Mouse (Mus musculus): ENCODE measurements around the gene Chat. TPM values are rescaled to one million over a fixed set of nuclear protein-coding genes. Genes with fewer than 3 reads are reported as not detected.

Chat gene
- polyA plus RNA-seq, 1 experiment from 2014 or later, result 0.89 TPM

GRCm38 (mm10) chr14:32492521-32492920 lies 26.7 kb upstream of the Chat start:
- peak overlapping the region; percentile 49 for H3K4me2 ChIP-seq (replicated peaks)
- peaks cover 4% of the 10 kb centered on the region for H3K27me3 ChIP-seq (replicated peaks)
- no peaks in the 10 kb centered on the region for H3K36me3 ChIP-seq
- no peak overlapping the region for H3K9ac ChIP-seq
- no peak overlapping the region for H3K27ac ChIP-seq
- no peaks in the 10 kb centered on the region for H3K4me1 ChIP-seq (replicated peaks)
- ATAC-seq, result peak; percentile 65
- WGBS, result 13% methylated on average over 13 of the region's 13 CpGs
- H3K9me3 ChIP-seq, result no peaks in the 10 kb centered on the region
- H3K4me3 ChIP-seq (replicated peaks), result peak overlapping the region; percentile 9; the same call in 1 of the 2 replicates

- ATAC-seq, result no peak
- H3K4me3 ChIP-seq (replicated peaks), result no peak overlapping the region
- no peak overlapping the region for H3K4me2 ChIP-seq (replicated peaks)
- H3K36me3 ChIP-seq, result no peaks in the 10 kb centered on the region
- no peaks in the 10 kb centered on the region; the same call in 1 of the 2 replicates for H3K27me3 ChIP-seq (replicated peaks)
- H3K27ac ChIP-seq, result no peak overlapping the region
- H3K9ac ChIP-seq, result no peak overlapping the region
- H3K4me1 ChIP-seq (replicated peaks), result no peaks in the 10 kb centered on the region
- 10% methylated on average over 3 of the region's 3 CpGs for WGBS
- H3K9me3 ChIP-seq, result no peaks in the 10 kb centered on the region
Measured at GRCm38 (mm10) chr14:32482061-32482460, 16.3 kb upstream of the Chat start.

GRCm38 (mm10) chr14:32477581-32477980 lies 11.8 kb upstream of the Chat start:
- H3K27ac ChIP-seq, result no peak overlapping the region
- ATAC-seq, result no peak
- H3K9ac ChIP-seq, result no peak overlapping the region
- no peaks in the 10 kb centered on the region for H3K36me3 ChIP-seq
- H3K27me3 ChIP-seq (replicated peaks), result no peaks in the 10 kb centered on the region
- no peaks in the 10 kb centered on the region for H3K4me1 ChIP-seq (replicated peaks)
- H3K4me3 ChIP-seq (replicated peaks), result no peak overlapping the region
- H3K4me2 ChIP-seq (replicated peaks), result no peak overlapping the region
- H3K9me3 ChIP-seq, result no peaks in the 10 kb centered on the region
- WGBS, result 49% methylated on average over 1 of the region's 1 CpGs

- Histone ChIP-seq H3K4me3 (replicated peaks) (no peak overlapping the region), H3K27ac (no peak overlapping the region), H3K36me3 (no peaks in the 10 kb centered on the region), H3K9ac (no peak overlapping the region), H3K4me1 (replicated peaks) (no peaks in the 10 kb centered on the region), H3K4me2 (replicated peaks) (no peak overlapping the region), H3K9me3 (no peaks in the 10 kb centered on the region), H3K27me3 (replicated peaks) (no peaks in the 10 kb centered on the region)
- ATAC-seq, result no peak
- WGBS, result 75% methylated on average over 6 of the region's 6 CpGs
Measured at GRCm38 (mm10) chr14:32476559-32476958, 10.8 kb upstream of the Chat start.

- H3K27me3 ChIP-seq (replicated peaks), result no peaks in the 10 kb centered on the region
- WGBS, result 15% methylated on average over 4 of the region's 4 CpGs
Measured at GRCm38 (mm10) chr14:32472996-32473395, 7.2 kb upstream of the Chat start.

GRCm38 (mm10) chr14:32467606-32468005 lies 1.8 kb upstream of the Chat start:
- no peaks in the 10 kb centered on the region for H3K9me3 ChIP-seq
- no peak overlapping the region for H3K27ac ChIP-seq
- no peaks in the 10 kb centered on the region for H3K36me3 ChIP-seq
- peaks cover 18% of the 10 kb centered on the region for H3K4me1 ChIP-seq (replicated peaks)
- H3K4me3 ChIP-seq (replicated peaks), result no peak overlapping the region
- H3K9ac ChIP-seq, result no peak overlapping the region
- H3K4me2 ChIP-seq (replicated peaks), result no peak overlapping the region
- no peak for ATAC-seq
- H3K27me3 ChIP-seq (replicated peaks), result peaks cover 51% of the 10 kb centered on the region
- WGBS, result 6% methylated on average over 5 of the region's 5 CpGs

More at GRCm38 (mm10) chr14:32472996-32473395, 7.2 kb upstream of the Chat start:
- ATAC-seq, result no peak
- Histone ChIP-seq H3K4me2 (replicated peaks) (no peak overlapping the region), H3K4me3 (replicated peaks) (no peak overlapping the region), H3K9ac (no peak overlapping the region), H3K9me3 (no peaks in the 10 kb centered on the region), H3K4me1 (replicated peaks) (no peaks in the 10 kb centered on the region), H3K27ac (no peak overlapping the region), H3K36me3 (no peaks in the 10 kb centered on the region)

- H3K4me2 ChIP-seq (replicated peaks), result peak overlapping the region; percentile 71
- peaks cover 72% of the 10 kb centered on the region for H3K27me3 ChIP-seq (replicated peaks)
- H3K4me3 ChIP-seq (replicated peaks), result no peak overlapping the region
Measured at GRCm38 (mm10) chr14:32465506-32465870, 301 bp downstream of the Chat start.

GRCm38 (mm10) chr14:32464601-32465505 lies 936 bp downstream of the Chat start, which contains the start of gene Slc18a3:
Gene Slc18a3 (minus strand): TSS chr14:32464850.
- under 1% methylated on average over 67 of the region's 70 CpGs for WGBS
- Histone ChIP-seq H3K27me3 (replicated peaks) (peaks cover 79% of the 10 kb centered on the region), H3K4me3 (replicated peaks) (peak within 1 kb of the TSS; percentile 35), H3K36me3 (no peaks in the 10 kb centered on the region), H3K27ac (no peak within 1 kb of the TSS), H3K9me3 (no peaks in the 10 kb centered on the region), H3K4me2 (replicated peaks) (peak within 1 kb of the TSS; percentile 71), H3K9ac (0 out of 2 replicates have a peak within 1 kb of the TSS, but pooled peaks have one; percentile 13), H3K4me1 (replicated peaks) (peaks cover 18% of the 10 kb centered on the region)
- peak; percentile 40; the same call in 1 of the 2 replicates for ATAC-seq

More at GRCm38 (mm10) chr14:32465506-32465870, 301 bp downstream of the Chat start:
- WGBS, result under 1% methylated on average over 8 of the region's 11 CpGs
- H3K9ac ChIP-seq, result no peak overlapping the region
- no peak overlapping the region for H3K27ac ChIP-seq
- H3K9me3 ChIP-seq, result no peaks in the 10 kb centered on the region
- peaks cover 18% of the 10 kb centered on the region for H3K4me1 ChIP-seq (replicated peaks)
- no peaks in the 10 kb centered on the region for H3K36me3 ChIP-seq
- no peak for ATAC-seq

GRCm38 (mm10) chr14:32463211-32464040 lies 2.4 kb downstream of the Chat start:
- ATAC-seq, result no peak
- no peaks in the 10 kb centered on the region for H3K36me3 ChIP-seq
- 3% methylated on average over 74 of the region's 74 CpGs for WGBS
- H3K9me3 ChIP-seq, result no peaks in the 10 kb centered on the region
- H3K9ac ChIP-seq, result no peak overlapping the region
- no peak overlapping the region for H3K27ac ChIP-seq
- H3K4me1 ChIP-seq (replicated peaks), result peaks cover 18% of the 10 kb centered on the region
- H3K27me3 ChIP-seq (replicated peaks), result peaks cover 89% of the 10 kb centered on the region
- peak overlapping the region; percentile 71 for H3K4me2 ChIP-seq (replicated peaks)
- peak overlapping the region; percentile 35; the same call in 1 of the 2 replicates for H3K4me3 ChIP-seq (replicated peaks)

GRCm38 (mm10) chr14:32452552-32452951 lies 13.2 kb downstream of the Chat start:
- WGBS, result 8% methylated on average over 4 of the region's 4 CpGs
- H3K27ac ChIP-seq, result no peak overlapping the region
- H3K9ac ChIP-seq, result no peak overlapping the region
- no peaks in the 10 kb centered on the region for H3K36me3 ChIP-seq
- no peaks in the 10 kb centered on the region for H3K9me3 ChIP-seq
- H3K4me3 ChIP-seq (replicated peaks), result no peak overlapping the region
- no peaks in the 10 kb centered on the region for H3K4me1 ChIP-seq (replicated peaks)
- H3K4me2 ChIP-seq (replicated peaks), result no peak overlapping the region
- H3K27me3 ChIP-seq (replicated peaks), result peaks cover 15% of the 10 kb centered on the region; the same call in 1 of the 2 replicates
- no peak for ATAC-seq

- Histone ChIP-seq H3K4me3 (replicated peaks) (no peak overlapping the region), H3K27me3 (replicated peaks) (no peaks in the 10 kb centered on the region), H3K27ac (no peak overlapping the region), H3K9ac (no peak overlapping the region), H3K4me2 (replicated peaks) (no peak overlapping the region), H3K9me3 (no peaks in the 10 kb centered on the region), H3K4me1 (replicated peaks) (no peaks in the 10 kb centered on the region), H3K36me3 (no peaks in the 10 kb centered on the region)
- 73% methylated on average over 6 of the region's 6 CpGs for WGBS
- no peak for ATAC-seq
Measured at GRCm38 (mm10) chr14:32446989-32447388, 18.8 kb downstream of the Chat start.

GRCm38 (mm10) chr14:32443446-32443845 lies 22.3 kb downstream of the Chat start:
- ATAC-seq, result no peak
- Histone ChIP-seq H3K4me2 (replicated peaks) (no peak overlapping the region), H3K4me3 (replicated peaks) (no peak overlapping the region), H3K27ac (no peak overlapping the region), H3K9me3 (no peaks in the 10 kb centered on the region), H3K27me3 (replicated peaks) (no peaks in the 10 kb centered on the region), H3K36me3 (no peaks in the 10 kb centered on the region), H3K4me1 (replicated peaks) (no peaks in the 10 kb centered on the region), H3K9ac (no peak overlapping the region)
- WGBS, result 48% methylated on average over 8 of the region's 8 CpGs

Measured in intestine, embryonic 15.5 days (tissue).